Mouse (Mus musculus): ENCODE measurements at regions not wholly inside any gene's neighbourhood (a gene's known extent, or its start where the extent isn't known, plus 50 kb on each side); places are given as distances from the start of the nearest gene placed in this dataset.

- H3K4me3 ChIP-seq (ENCODE audit: insufficient read depth, low read length), result no peak overlapping the region
- peak overlapping the region; percentile 24 for H3K27ac ChIP-seq (ENCODE audit: insufficient read depth, low read length)
- TF ChIP-seq CTCF (IDR thresholded peaks at IDR 0.05; ENCODE audit: borderline replicate concordance, insufficient read depth, low read length) (no peak), POLR2A (IDR thresholded peaks at IDR 0.05; ENCODE audit: low read depth, low read length) (no peak)
- no peaks in the 10 kb centered on the region for H3K4me1 ChIP-seq (ENCODE audit: control insufficient read depth, insufficient read depth, low read length)
Measured at GRCm38 (mm10) chr1:69242289-69242909, 134.5 kb upstream of the Erbb4 start.

GRCm38 (mm10) chr1:69241502-69242214 lies 133.8 kb upstream of the Erbb4 start:
- no peaks in the 10 kb centered on the region for H3K4me1 ChIP-seq (ENCODE audit: control insufficient read depth, insufficient read depth, low read length)
- TF ChIP-seq POLR2A (IDR thresholded peaks at IDR 0.05; ENCODE audit: low read depth, low read length) (peak; percentile 47; the same call in 1 of the 2 replicates), CTCF (IDR thresholded peaks at IDR 0.05; ENCODE audit: borderline replicate concordance, insufficient read depth, low read length) (peak; percentile 82; the same call in 1 of the 2 replicates)
- peak overlapping the region; percentile 24 for H3K27ac ChIP-seq (ENCODE audit: insufficient read depth, low read length)
- H3K4me3 ChIP-seq (ENCODE audit: insufficient read depth, low read length), result no peak overlapping the region

GRCm38 (mm10) chr1:69227864-69228263 lies 120.0 kb upstream of the Erbb4 start:
- Histone ChIP-seq H3K4me3 (ENCODE audit: insufficient read depth, low read length) (no peak overlapping the region), H3K4me1 (ENCODE audit: control insufficient read depth, insufficient read depth, low read length) (no peaks in the 10 kb centered on the region), H3K27ac (ENCODE audit: insufficient read depth, low read length) (no peak overlapping the region)
- TF ChIP-seq CTCF (IDR thresholded peaks at IDR 0.05; ENCODE audit: borderline replicate concordance, insufficient read depth, low read length) (no peak), POLR2A (IDR thresholded peaks at IDR 0.05; ENCODE audit: low read depth, low read length) (no peak)

GRCm38 (mm10) chr1:69212896-69213500 lies 105.1 kb upstream of the Erbb4 start:
- Histone ChIP-seq H3K27ac (ENCODE audit: insufficient read depth, low read length) (no peak overlapping the region), H3K4me1 (ENCODE audit: control insufficient read depth, insufficient read depth, low read length) (no peaks in the 10 kb centered on the region), H3K4me3 (ENCODE audit: insufficient read depth, low read length) (no peak overlapping the region)
- TF ChIP-seq CTCF (IDR thresholded peaks at IDR 0.05; ENCODE audit: borderline replicate concordance, insufficient read depth, low read length) (no peak), POLR2A (IDR thresholded peaks at IDR 0.05; ENCODE audit: low read depth, low read length) (no peak)

DNA sequence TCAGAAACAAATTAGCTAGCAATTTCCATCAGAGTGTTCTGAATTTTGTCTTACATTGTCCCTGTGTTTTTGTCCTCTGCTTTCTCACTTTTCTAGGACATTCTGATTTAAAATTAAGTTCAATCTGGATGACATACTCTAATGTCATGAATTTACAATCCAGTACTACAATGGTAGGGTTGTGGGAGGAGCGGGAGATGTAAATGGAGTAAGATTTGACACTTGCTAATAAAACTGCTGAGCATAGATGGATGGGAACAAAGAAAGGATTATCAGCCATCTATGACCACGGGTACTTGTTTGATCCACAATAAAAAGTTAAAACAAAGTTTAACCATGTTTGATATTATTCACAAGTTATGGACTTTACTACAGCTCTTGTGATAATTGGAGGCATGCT lies 94.9 kb upstream of the Erbb4 start:
- Histone ChIP-seq H3K4me1 (ENCODE audit: control insufficient read depth, insufficient read depth, low read length) (no peaks in the 10 kb centered on the region), H3K27ac (ENCODE audit: insufficient read depth, low read length) (no peak overlapping the region), H3K4me3 (ENCODE audit: insufficient read depth, low read length) (no peak overlapping the region)
- TF ChIP-seq POLR2A (IDR thresholded peaks at IDR 0.05; ENCODE audit: low read depth, low read length) (no peak), CTCF (IDR thresholded peaks at IDR 0.05; ENCODE audit: borderline replicate concordance, insufficient read depth, low read length) (no peak)

DNA sequence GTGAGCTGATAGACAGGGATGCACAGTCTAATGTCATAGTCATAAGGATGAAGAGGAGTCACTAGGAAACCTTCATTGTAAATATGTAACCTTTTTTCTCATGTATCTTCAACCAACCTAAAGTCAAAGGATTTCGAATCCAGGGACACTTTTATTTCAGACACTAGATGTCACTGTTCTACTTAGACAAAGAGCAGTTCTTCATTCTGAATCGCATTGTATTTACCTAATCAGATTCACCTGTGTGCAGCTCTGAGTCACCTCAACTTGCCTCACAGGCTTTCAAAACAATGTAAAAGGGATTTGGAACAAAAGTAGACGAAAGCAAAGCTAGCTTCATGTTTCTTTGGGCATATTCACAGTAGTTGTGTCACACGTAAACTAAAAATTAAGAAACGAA lies 57.3 kb upstream of the Erbb4 start:
- Histone ChIP-seq H3K4me3 (ENCODE audit: insufficient read depth, low read length) (no peak overlapping the region), H3K4me1 (ENCODE audit: control insufficient read depth, insufficient read depth, low read length) (no peaks in the 10 kb centered on the region), H3K27ac (ENCODE audit: insufficient read depth, low read length) (no peak overlapping the region)
- TF ChIP-seq POLR2A (IDR thresholded peaks at IDR 0.05; ENCODE audit: low read depth, low read length) (no peak), CTCF (IDR thresholded peaks at IDR 0.05; ENCODE audit: borderline replicate concordance, insufficient read depth, low read length) (no peak)
